Mouse (Mus musculus): Measurements from ENCODE around the gene Fam155a.

Fam155a gene

GRCm38 (mm10) chr8:9482565-9482964 is 288.4 kb downstream of the Fam155a start:
- DNase-seq (ENCODE audit: low read depth), result no peak

DNA sequence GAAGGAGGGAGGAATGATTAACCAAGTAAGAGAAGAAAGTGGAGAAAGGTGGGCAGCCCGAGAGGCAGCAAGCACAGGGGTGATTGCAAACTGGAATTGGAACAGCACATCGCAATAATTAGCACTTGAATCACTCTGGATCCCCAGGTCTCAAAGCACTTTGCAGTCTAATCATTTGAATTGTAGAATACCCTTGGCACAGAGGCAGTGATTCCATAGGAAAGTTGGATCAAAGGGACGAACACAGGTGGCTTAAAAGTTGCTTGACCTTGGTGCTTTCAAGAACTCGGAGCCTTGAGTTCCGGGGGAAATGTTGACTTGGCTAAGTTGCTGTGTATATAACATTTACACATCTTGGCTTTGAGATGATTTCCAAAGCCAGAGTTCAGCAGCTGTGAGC is 299.7 kb downstream of the Fam155a start:
- no peak for DNase-seq (ENCODE audit: low read depth)

DNA sequence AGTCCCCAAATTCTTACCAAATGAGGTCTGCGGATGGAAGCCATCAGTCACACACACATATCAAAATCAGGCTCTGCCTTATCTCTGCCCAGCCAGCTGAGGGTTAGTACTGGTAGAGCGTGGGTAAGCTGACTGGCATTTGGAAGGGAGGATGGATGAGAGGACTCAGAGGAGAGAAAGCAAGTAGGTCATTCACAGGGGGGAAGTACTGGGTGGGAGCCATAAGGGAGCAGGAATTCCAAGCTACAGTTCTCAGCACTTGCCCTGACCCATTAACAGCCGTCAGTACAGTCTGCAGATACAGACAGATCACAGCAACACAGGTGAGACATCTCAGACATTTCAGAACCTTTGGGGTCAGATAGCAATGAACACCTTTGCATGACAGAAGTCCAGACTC is 300.8 kb downstream of the Fam155a start:
- DNase-seq (ENCODE audit: low read depth), result no peak

- no peak for DNase-seq (ENCODE audit: low read depth)
Observed at GRCm38 (mm10) chr8:9461111-9461510, 309.9 kb downstream of the Fam155a start.

- DNase-seq (ENCODE audit: low read depth), result no peak
Observed at GRCm38 (mm10) chr8:9460707-9461106, 310.3 kb downstream of the Fam155a start.

GRCm38 (mm10) chr8:9458614-9459013 is 312.3 kb downstream of the Fam155a start:
- no peak for DNase-seq (ENCODE audit: low read depth)

DNA sequence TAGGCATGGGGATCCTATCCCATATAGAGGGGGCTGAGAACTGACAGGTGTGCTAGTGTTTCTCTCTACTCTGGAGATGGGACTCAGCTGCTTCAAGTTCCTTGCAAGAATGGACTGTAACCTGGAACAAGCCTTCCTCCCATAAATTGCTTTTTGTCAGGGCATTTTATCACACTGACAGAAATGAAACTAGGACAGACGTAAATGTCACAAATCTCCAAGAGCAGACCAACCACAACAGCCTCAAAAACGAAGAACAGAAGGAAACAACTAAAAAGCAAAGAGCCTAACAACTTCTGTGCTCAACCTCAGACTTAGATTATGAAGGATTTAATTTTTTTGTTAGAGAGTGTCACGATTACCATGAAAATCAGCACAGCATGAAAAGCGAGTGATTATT is 315.8 kb downstream of the Fam155a start:
- no peak for DNase-seq (ENCODE audit: low read depth)

DNA sequence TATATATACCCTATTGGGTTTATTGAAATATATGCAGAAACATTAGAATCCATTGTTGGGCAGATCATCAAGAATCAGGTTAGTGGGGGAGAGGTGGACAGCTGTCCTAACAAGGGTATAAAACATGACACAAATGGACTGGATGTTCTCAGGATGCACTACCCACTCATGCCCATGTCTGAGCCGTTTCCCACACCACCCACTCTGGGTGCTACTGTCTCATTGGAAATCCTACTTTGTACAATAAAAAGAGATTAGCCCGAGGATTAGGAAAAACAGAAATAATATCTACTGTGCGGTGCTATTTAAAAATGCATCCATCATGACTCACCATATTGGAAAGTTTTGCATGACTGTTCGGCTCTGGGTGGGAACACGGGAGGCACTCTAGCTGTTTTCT is 317.2 kb downstream of the Fam155a start:
- no peak for DNase-seq (ENCODE audit: low read depth)

DNA sequence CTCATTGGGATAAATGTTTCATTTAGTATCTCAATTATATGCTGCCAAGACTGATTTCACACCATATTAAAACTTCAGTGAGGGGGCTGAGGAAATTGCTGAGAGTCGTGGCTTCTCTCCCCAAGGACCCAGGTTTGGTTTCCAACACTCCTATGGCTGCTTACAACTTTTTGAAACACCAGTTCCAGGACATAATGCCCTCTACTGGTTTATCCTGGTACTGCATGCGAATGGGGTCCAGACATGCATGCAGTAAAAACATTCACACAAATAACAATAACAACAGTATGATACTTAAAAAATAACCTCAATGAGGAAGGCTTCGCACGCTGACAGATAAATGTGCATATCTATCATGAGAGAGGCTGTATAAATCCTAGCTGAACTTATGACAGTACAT is 319.4 kb downstream of the Fam155a start:
- DNase-seq (ENCODE audit: low read depth), result peak; percentile 2

- no peak for DNase-seq (ENCODE audit: low read depth)
Observed at GRCm38 (mm10) chr8:9448613-9449012, 322.3 kb downstream of the Fam155a start.

DNA sequence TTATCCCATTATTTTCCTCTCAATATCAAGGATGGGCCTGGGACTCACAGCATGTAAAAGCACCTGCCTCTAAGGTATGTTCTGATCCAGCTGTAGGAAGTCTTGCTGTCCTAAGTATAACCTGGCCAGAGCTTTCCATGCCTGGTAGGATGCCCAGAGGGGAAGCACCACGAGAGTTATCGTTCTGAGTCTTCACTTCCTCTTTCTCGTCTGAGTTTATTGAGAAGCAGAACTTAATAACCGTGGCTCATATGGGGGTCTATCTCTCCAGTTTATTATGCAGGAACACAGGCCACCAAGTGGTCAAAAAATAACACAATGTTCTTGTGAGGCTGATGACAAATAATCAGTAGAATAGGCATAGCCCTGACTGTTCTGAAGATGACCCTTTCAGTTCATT is 333.1 kb downstream of the Fam155a start:
- DNase-seq (ENCODE audit: low read depth), result no peak

GRCm38 (mm10) chr8:9435501-9435900 is 335.5 kb downstream of the Fam155a start:
- no peak for DNase-seq (ENCODE audit: low read depth)

- no peak for DNase-seq (ENCODE audit: low read depth)
Observed at GRCm38 (mm10) chr8:9432635-9433372, 338.2 kb downstream of the Fam155a start.

DNA sequence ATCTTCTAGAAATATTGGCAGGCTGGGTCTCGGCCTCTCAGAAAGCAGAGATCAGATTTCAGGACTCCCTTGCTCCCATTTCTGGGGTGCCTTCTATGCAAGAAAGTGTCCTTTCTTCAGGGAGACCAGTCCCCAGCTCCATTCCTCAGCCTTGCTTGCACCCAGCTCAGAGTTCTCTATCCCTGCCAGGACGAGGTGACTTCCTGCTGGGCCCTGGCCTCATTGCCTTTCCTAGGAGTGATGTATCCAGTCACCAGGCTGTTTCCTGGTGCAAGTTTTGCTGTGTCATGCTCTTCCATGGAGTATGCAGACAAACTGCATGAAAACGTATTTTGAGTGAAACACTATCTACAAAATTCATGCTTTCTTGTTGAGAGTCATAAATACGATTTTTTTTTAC is 342.1 kb downstream of the Fam155a start:
- DNase-seq (ENCODE audit: low read depth), result no peak

DNA sequence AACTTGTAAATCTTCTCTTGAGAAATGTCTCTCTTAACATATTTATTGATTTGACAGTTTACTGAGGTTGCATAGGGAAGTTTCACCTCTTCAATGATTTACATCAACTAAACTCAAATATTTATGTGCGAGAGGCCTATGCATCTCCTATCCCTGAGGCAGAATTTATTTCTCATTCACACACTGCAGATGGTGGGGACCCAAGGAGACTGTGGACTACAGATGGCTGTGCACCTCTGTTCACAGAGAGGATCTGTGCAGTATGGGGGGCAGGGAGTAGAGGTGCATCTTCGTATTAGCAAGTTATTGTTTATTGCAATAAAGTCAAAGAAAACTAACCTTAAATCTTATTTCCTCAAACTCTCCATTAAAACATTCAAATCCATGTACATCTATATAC is 346.9 kb downstream of the Fam155a start:
- DNase-seq (ENCODE audit: low read depth), result no peak

- DNase-seq (ENCODE audit: low read depth), result no peak
Observed at GRCm38 (mm10) chr8:9423590-9423989, 347.4 kb downstream of the Fam155a start.

- DNase-seq (ENCODE audit: low read depth), result no peak
Observed at GRCm38 (mm10) chr8:9423184-9423583, 347.8 kb downstream of the Fam155a start.

GRCm38 (mm10) chr8:9418856-9419800 is 351.8 kb downstream of the Fam155a start:
- DNase-seq (ENCODE audit: low read depth), result no peak

- DNase-seq (ENCODE audit: low read depth), result no peak
Observed at GRCm38 (mm10) chr8:9416189-9416588, 354.8 kb downstream of the Fam155a start.

GRCm38 (mm10) chr8:9408480-9408879 is 362.5 kb downstream of the Fam155a start:
- no peak for DNase-seq (ENCODE audit: low read depth)

DNA sequence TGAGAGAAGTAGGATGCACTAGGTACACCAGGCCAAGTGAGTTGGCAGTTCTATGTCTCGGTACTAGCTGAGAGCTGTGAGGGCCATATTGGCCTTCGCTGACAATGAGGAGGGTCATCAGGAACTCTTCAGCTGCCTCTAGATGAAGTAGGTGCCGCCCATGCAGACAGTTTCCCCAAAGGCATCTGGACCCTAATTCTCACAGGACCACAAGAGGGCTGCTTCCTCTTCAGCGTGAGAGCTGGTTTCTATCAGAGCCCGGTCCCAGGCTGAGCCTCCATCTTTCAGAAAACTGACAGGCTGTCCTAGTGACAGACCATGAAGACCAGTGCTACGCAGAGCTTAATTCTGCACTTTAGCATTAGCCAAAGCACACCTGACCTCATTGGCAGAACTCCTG is 364.8 kb downstream of the Fam155a start:
- DNase-seq (ENCODE audit: low read depth), result no peak

DNA sequence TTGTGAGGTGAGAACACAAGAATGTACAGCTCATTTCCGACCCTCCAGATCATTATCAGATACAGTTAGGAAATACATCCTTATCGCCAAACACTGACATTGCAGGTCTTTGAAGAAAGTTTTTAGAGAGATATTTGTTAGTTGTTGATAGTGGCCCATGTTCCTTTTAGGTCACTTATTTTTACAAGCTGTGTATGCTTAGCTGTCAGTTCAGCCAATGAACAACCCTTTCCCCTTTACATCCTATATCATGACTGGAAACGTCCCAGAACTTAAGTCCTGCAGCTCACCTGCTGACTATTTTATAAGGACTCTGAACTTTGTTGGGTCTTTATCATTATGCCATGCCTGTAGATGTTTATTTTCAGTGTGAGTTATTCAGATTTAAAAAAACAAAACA is 366.3 kb downstream of the Fam155a start:
- no peak for DNase-seq (ENCODE audit: low read depth)

DNA sequence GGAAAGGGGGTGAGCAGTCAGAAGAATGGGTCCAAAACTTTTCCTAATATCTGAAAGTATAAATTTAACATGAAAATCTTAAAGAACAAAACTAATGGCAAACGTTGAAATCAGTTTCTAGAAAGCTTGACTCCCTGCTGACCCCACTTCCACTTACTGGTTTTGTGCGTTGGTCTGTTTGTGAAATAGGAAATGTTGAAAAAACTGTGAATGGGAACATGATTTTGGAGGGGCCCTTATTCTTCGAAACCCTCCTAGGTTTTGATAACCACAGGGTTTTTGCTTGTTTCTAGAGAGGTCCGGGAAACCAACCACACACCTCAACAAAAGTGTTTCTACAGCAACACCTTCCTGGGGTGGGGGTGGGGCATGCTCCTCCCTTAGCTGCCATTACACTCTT is 368.6 kb downstream of the Fam155a start:
- DNase-seq (ENCODE audit: low read depth), result no peak

Data from naive thymus-derived CD4-positive, alpha-beta T cell, adult 2 months (primary cell).